Mouse (Mus musculus) liver, postnatal 0 days (tissue): ENCODE data around the gene Spock1.

Experiments
- CTCF ChIP-seq: sonication (generic); IDR thresholded peaks from 2 replicates; pipeline ENCODE4 v1.5.1; 2016; ENCODE audit warnings: antibody characterized with exemption, low read depth
- EP300 ChIP-seq: IDR thresholded peaks from 2 replicates; pipeline ENCODE4 v1.6.1; 2016; ENCODE audit warnings: antibody characterized with exemption, low read depth, mild to moderate bottlenecking

DNA sequence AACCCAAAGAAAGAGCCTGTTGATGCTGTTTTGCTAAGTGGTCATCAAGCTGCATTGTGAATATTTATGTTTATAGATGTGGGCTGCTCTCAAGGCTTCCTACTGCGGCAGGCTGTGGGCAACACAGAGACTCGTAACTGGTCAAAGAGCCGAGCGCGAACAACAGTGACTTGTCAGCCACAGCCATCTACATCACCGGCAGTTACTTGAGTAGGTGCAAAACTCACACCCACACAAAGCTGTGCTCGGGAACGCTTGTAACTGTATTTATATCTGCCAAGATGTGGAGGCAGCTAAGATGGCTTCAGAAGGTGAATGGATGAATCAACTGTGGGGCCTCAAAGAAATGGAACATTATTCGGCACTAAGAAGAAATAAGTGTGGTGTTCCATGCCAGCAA is 23.9 kb upstream of the Spock1 start:
- TF ChIP-seq CTCF, result no peak
- no peak for TF ChIP-seq EP300
